Mouse (Mus musculus) stomach, postnatal 0 days (tissue): ENCODE data around the gene Slc45a3. TPM values are rescaled to one million over a fixed set of nuclear protein-coding genes. Genes with fewer than 3 reads are reported as not detected.

Experiments
- ATAC-seq: fragments of 200-750 bp; cut with Nextera tagmentation; 2 replicates; pipeline ENCODE4 v1.8.0; 2017; ENCODE audit not compliant: low FRiP score, low TSS enrichment
- DNase-seq: peaks from one replicate; pipeline ENCODE4 v3.0.0-alpha.2; 2016; ENCODE audit warnings: low spot score
- H3K27ac ChIP-seq: fragments of 300-500 bp; sonication (generic); replicated peaks from 2 replicates; pipeline ENCODE4 v1.5.1; 2014; ENCODE audit warnings: mild to moderate bottlenecking, control low read depth
- H3K27me3 ChIP-seq: fragments of 300-500 bp; sonication (generic); 2 replicates; pipeline ENCODE4 v1.6.1; 2014; ENCODE audit warnings: low read length; ENCODE audit not compliant: control insufficient read depth, insufficient read depth
- H3K36me3 ChIP-seq: fragments of 300-500 bp; sonication (generic); 2 replicates; pipeline ENCODE4 v1.6.1; 2014; ENCODE audit warnings: low read length, mixed read lengths; ENCODE audit not compliant: control insufficient read depth, insufficient read depth
- H3K4me1 ChIP-seq: fragments of 300-500 bp; sonication (generic); replicated peaks from 2 replicates; pipeline ENCODE4 v1.6.1; 2014; ENCODE audit warnings: antibody characterized with exemption; ENCODE audit not compliant: control insufficient read depth, insufficient read depth
- H3K4me2 ChIP-seq: fragments of 300-500 bp; sonication (generic); replicated peaks from 2 replicates; pipeline ENCODE4 v1.6.1; 2014; ENCODE audit warnings: low read depth, mild to moderate bottlenecking, control low read depth, moderate library complexity
- H3K4me3 ChIP-seq: fragments of 300-500 bp; sonication (generic); 2 replicates; pipeline ENCODE4 v1.5.1; 2014; ENCODE audit warnings: low read depth, low read length, control low read depth
- H3K9ac ChIP-seq: fragments of 300-500 bp; sonication (generic); 2 replicates; pipeline ENCODE4 v1.6.1; 2014; ENCODE audit warnings: mild to moderate bottlenecking, low read length, control low read depth, mixed read lengths
- H3K9me3 ChIP-seq: fragments of 300-500 bp; sonication (generic); 2 replicates; pipeline ENCODE4 v1.6.1; 2016; ENCODE audit warnings: low read length; ENCODE audit not compliant: control insufficient read depth
- CTCF ChIP-seq: IDR thresholded peaks from 2 replicates; pipeline ENCODE4 v1.5.1; 2016; ENCODE audit warnings: antibody characterized with exemption, low read depth, mild to moderate bottlenecking, moderate library complexity
- EP300 ChIP-seq: optimal IDR thresholded peaks from 2 replicates; pipeline ENCODE3; 2016; ENCODE audit warnings: antibody characterized with exemption
- WGBS: fragments of 180-500 bp; shearing (Covaris S2); extraction: QIAGEN DNeasy Blood & Tissue Kit; methylation state at CpG from one replicate; pipeline ENCODE4 v1.1.7; 2014; 5-methylcytosine and 5-hydroxymethylcytosine counted together
- polyA plus RNA-seq: library from polyadenylated mRNA; unstranded; fragments of >200 nt; fragmentation: Nextera tagmentation; extraction: Ambion mirVana; gene quantifications from 2 replicates; pipeline ENCODE4 v1.2.1, GENCODE M21; 2015

Slc45a3 gene
- 18.4 and 23.3 TPM in 2 replicates for polyA plus RNA-seq

GRCm38 (mm10) chr1:131962606-131963084 is at the start of gene Slc45a3:
Gene Slc45a3, plus strand, starts transcription at chr1:131962967.
- H3K9me3 ChIP-seq = no peaks in the 10 kb centered on the region
- H3K4me1 ChIP-seq = no peaks in the 10 kb centered on the region
- under 1% methylated on average over 25 of the region's 35 CpGs for WGBS
- H3K9ac ChIP-seq = peak within 1 kb of the TSS; percentile 69
- H3K4me3 ChIP-seq = peak within 1 kb of the TSS; percentile 69
- DNase-seq (peak; percentile 81), ATAC-seq (peak; percentile 13)
- no peaks in the 10 kb centered on the region for H3K36me3 ChIP-seq
- no peaks in the 10 kb centered on the region; the same call in 1 of the 2 replicates for H3K27me3 ChIP-seq
- H3K4me2 ChIP-seq = peak within 1 kb of the TSS; percentile 99
- peak within 1 kb of the TSS; percentile 65 for H3K27ac ChIP-seq
- TF ChIP-seq EP300 (no peak), CTCF (no peak)

GRCm38 (mm10) chr1:131917634-131918033 is 45.1 kb upstream of the Slc45a3 start:
- TF ChIP-seq EP300 (no peak), CTCF (no peak)
- Histone ChIP-seq H3K36me3 (peaks cover 3% of the 10 kb centered on the region), H3K4me3 (no peak overlapping the region), H3K27ac (no peak overlapping the region), H3K9ac (no peak overlapping the region), H3K4me2 (no peak overlapping the region), H3K9me3 (no peaks in the 10 kb centered on the region), H3K27me3 (no peaks in the 10 kb centered on the region), H3K4me1 (no peaks in the 10 kb centered on the region)
- ATAC-seq = no peak
- no peak for DNase-seq
- WGBS = 59% methylated on average over 6 of the region's 6 CpGs

- WGBS = 99% methylated on average over 2 of the region's 2 CpGs
- Histone ChIP-seq H3K27ac (no peak overlapping the region), H3K9me3 (no peaks in the 10 kb centered on the region), H3K4me1 (no peaks in the 10 kb centered on the region), H3K27me3 (no peaks in the 10 kb centered on the region), H3K36me3 (peaks cover 5% of the 10 kb centered on the region), H3K9ac (no peak overlapping the region), H3K4me3 (no peak overlapping the region), H3K4me2 (no peak overlapping the region)
- no peak for ATAC-seq
- DNase-seq = no peak
- TF ChIP-seq EP300 = no peak
- no peak for TF ChIP-seq CTCF
These were observed 43.7 kb upstream of the Slc45a3 start for GRCm38 (mm10) chr1:131919052-131919451.

- TF ChIP-seq CTCF = no peak
- no peak for TF ChIP-seq EP300
- no peak overlapping the region for H3K27ac ChIP-seq
- H3K9ac ChIP-seq = no peak overlapping the region
- no peak overlapping the region for H3K4me2 ChIP-seq
- H3K9me3 ChIP-seq = no peaks in the 10 kb centered on the region
- no peaks in the 10 kb centered on the region for H3K27me3 ChIP-seq
- H3K36me3 ChIP-seq = peaks cover 13% of the 10 kb centered on the region
- WGBS = 86% methylated on average over 3 of the region's 3 CpGs
- DNase-seq (no peak), ATAC-seq (no peak)
- no peak overlapping the region for H3K4me3 ChIP-seq
- H3K4me1 ChIP-seq = no peaks in the 10 kb centered on the region
These were observed 40.7 kb upstream of the Slc45a3 start for GRCm38 (mm10) chr1:131922100-131922499.

GRCm38 (mm10) chr1:131933471-131933870 is 29.3 kb upstream of the Slc45a3 start:
- TF ChIP-seq CTCF = no peak
- TF ChIP-seq EP300 = no peak
- WGBS = 60% methylated on average over 2 of the region's 2 CpGs
- Histone ChIP-seq H3K36me3 (0 out of 2 replicates have a peak, but pooled peaks cover 9% of the 10 kb centered on the region), H3K4me1 (no peaks in the 10 kb centered on the region), H3K4me3 (no peak overlapping the region), H3K27ac (no peak overlapping the region), H3K4me2 (no peak overlapping the region), H3K27me3 (no peaks in the 10 kb centered on the region), H3K9ac (no peak overlapping the region), H3K9me3 (no peaks in the 10 kb centered on the region)
- no peak; the same call in 1 of the 2 replicates for ATAC-seq
- DNase-seq = no peak

GRCm38 (mm10) chr1:131937659-131938305 is 25.0 kb upstream of the Slc45a3 start:
- TF ChIP-seq EP300 (no peak), CTCF (peak; percentile 90)
- H3K4me2 ChIP-seq = no peak overlapping the region
- ATAC-seq (0 out of 2 replicates have a peak, but pooled peaks have one; percentile 20), DNase-seq (peak; percentile 82)
- 52% methylated on average over 6 of the region's 6 CpGs for WGBS
- no peak overlapping the region for H3K4me3 ChIP-seq
- H3K27ac ChIP-seq = no peak overlapping the region
- no peaks in the 10 kb centered on the region for H3K4me1 ChIP-seq
- no peaks in the 10 kb centered on the region for H3K27me3 ChIP-seq
- H3K9ac ChIP-seq = no peak overlapping the region
- no peaks in the 10 kb centered on the region for H3K9me3 ChIP-seq
- 0 out of 2 replicates have a peak, but pooled peaks cover 2% of the 10 kb centered on the region for H3K36me3 ChIP-seq
